Mouse (Mus musculus) heart, adult 2 months (tissue): ENCODE measurements around the gene Cdr2. TPM values are rescaled to one million over a fixed set of nuclear protein-coding genes. Genes with fewer than 3 reads are reported as not detected.
"Not testable (repeated sequence)": the region's sequence is repeated elsewhere in the genome, so short reads cannot be mapped to it uniquely, and the experiment has no call there.

Source experiments
- DNase-seq, 2 experiments: peaks; one replicate each; pipeline ENCODE4 v3.0.0; 2021
- H3K27ac ChIP-seq: fragments of 200-600 bp; 2 replicates; pipeline ENCODE4 v1.8.1; 2022
- H3K27me3 ChIP-seq: fragments of 200-500 bp; 2 replicates; pipeline ENCODE4 v1.6.1; 2012; ENCODE audit warnings: mild to moderate bottlenecking, low read length, inconsistent platforms, mixed read lengths; ENCODE audit not compliant: control insufficient read depth, insufficient read depth
- H3K36me3 ChIP-seq: fragments of 200-500 bp; 2 replicates; pipeline ENCODE4 v1.6.1; 2012; ENCODE audit warnings: low read length, inconsistent platforms; ENCODE audit not compliant: control insufficient read depth, insufficient read depth
- H3K4me1 ChIP-seq: fragments of 200-500 bp; 2 replicates; pipeline ENCODE4 v1.6.1; 2011; ENCODE audit warnings: low read length; ENCODE audit not compliant: control insufficient read depth, insufficient read depth
- H3K4me3 ChIP-seq: fragments of 200-600 bp; 2 replicates; pipeline ENCODE4 v1.8.1; 2022
- H3K79me2 ChIP-seq: fragments of 200-500 bp; replicated peaks from 2 replicates; pipeline ENCODE4 v1.6.1; 2012; ENCODE audit warnings: mild to moderate bottlenecking, inconsistent platforms, low read length, moderate library complexity, mixed read lengths; ENCODE audit not compliant: control insufficient read depth, insufficient read depth
- H3K9ac ChIP-seq: fragments of 200-500 bp; 2 replicates; pipeline ENCODE4 v1.6.1; 2012; ENCODE audit warnings: low read depth, mild to moderate bottlenecking, control low read depth, inconsistent platforms, low read length, mixed read lengths
- CTCF ChIP-seq: fragments of 200-600 bp; IDR thresholded peaks from 2 replicates; pipeline ENCODE4 v1.8.1; 2022; ENCODE audit warnings: antibody characterized with exemption, mild to moderate bottlenecking, moderate library complexity
- EP300 ChIP-seq: fragments of 200-500 bp; IDR thresholded peaks from 2 replicates; pipeline ENCODE4 v1.6.1; 2011; ENCODE audit warnings: low read depth, low read length, control low read depth; ENCODE audit not compliant: insufficient read depth
- POLR2A ChIP-seq: fragments of 200-500 bp; IDR thresholded peaks from 2 replicates; pipeline ENCODE4 v1.6.1; 2011; ENCODE audit warnings: mild to moderate bottlenecking, low read depth, low read length, control low read depth; ENCODE audit not compliant: insufficient read depth
- WGBS: fragments of 180-500 bp; shearing (Covaris S2); methylation state at CpG from one replicate; pipeline ENCODE4 v1.1.7; 2018; 5-methylcytosine and 5-hydroxymethylcytosine counted together
- intact Hi-C: fragments of 180-260 bp; cut with DNase I; formaldehyde crosslinking; loops from one replicate; pipeline ENCODE4 v1.15.1; 2025
- polyA plus RNA-seq: library from polyadenylated mRNA; depleted of rRNA; stranded (reverse); fragments of >200 nt; gene quantifications from 2 replicates; pipeline ENCODE4 v1.2.3, GENCODE M21; 2012
- total RNA-seq, 2 experiments: library from RNA; stranded (reverse); gene quantifications; 2 replicates each; pipeline ENCODE4 v1.2.3; 2021

The Cdr2 gene
- total and polyA plus RNA-seq, 3 experiments: 8.8 to 34.9 (median 11.0) TPM

GRCm38 (mm10) chr7:120980041-120980440, 2.1 kb downstream of the Cdr2 start:
- Histone ChIP-seq H3K4me3 (no peak overlapping the region), H3K27ac (no peak overlapping the region)
- TF ChIP-seq POLR2A: no peak

GRCm38 (mm10) chr7:120977063-120977462, 5.0 kb downstream of the Cdr2 start:
- Histone ChIP-seq H3K27ac (peak overlapping the region; percentile 52), H3K27me3 (no peaks in the 10 kb centered on the region), H3K4me3 (no peak overlapping the region), H3K36me3 (peaks cover 4% of the 10 kb centered on the region), H3K4me1 (peaks cover 4% of the 10 kb centered on the region), H3K9ac (no peak overlapping the region), H3K79me2 (peaks cover 7% of the 10 kb centered on the region)
- 24% methylated on average over 7 of the region's 7 CpGs for WGBS
- DNase-seq: peak; percentile 46 to 52
- intact Hi-C loops: no loop called here
- TF ChIP-seq POLR2A (no peak), EP300 (no peak), CTCF (no peak)

More at GRCm38 (mm10) chr7:120980041-120980440, 2.1 kb downstream of the Cdr2 start:
- Histone ChIP-seq H3K36me3 (peaks cover 2% of the 10 kb centered on the region), H3K79me2 (peaks cover 6% of the 10 kb centered on the region), H3K9ac (no peak overlapping the region), H3K4me1 (peaks cover 5% of the 10 kb centered on the region), H3K27me3 (no peaks in the 10 kb centered on the region)
- intact Hi-C loops: loop anchor here (5.0 kb wide), 2 partner anchors 92 to 143 kb away; partner anchors contain the start of gene Igsf6
- no peak for DNase-seq
- 71% methylated on average over 4 of the region's 4 CpGs for WGBS

- WGBS: 55% methylated on average over 3 of the region's 3 CpGs
- Histone ChIP-seq H3K36me3 (peaks cover 4% of the 10 kb centered on the region), H3K79me2 (peaks cover 5% of the 10 kb centered on the region; the same call in 1 of the 2 replicates), H3K9ac (no peak overlapping the region), H3K4me3 (no peak overlapping the region), H3K27ac (no peak overlapping the region), H3K27me3 (no peaks in the 10 kb centered on the region), H3K4me1 (peaks cover 6% of the 10 kb centered on the region)
- TF ChIP-seq EP300: no peak
- no peak for TF ChIP-seq CTCF
- no peak for TF ChIP-seq POLR2A
- intact Hi-C loops: no loop called here
- DNase-seq: no peak
Observed at GRCm38 (mm10) chr7:120974001-120974400, 8.1 kb downstream of the Cdr2 start.

GRCm38 (mm10) chr7:120972471-120972870, 9.6 kb downstream of the Cdr2 start:
- H3K27ac ChIP-seq, H3K36me3 ChIP-seq, H3K27me3 ChIP-seq, H3K4me3 ChIP-seq, H3K9ac ChIP-seq, H3K79me2 ChIP-seq, H3K4me1 ChIP-seq, intact Hi-C loops, DNase-seq: not testable (repeated sequence)
- WGBS: 61% methylated on average over 2 of the region's 2 CpGs

GRCm38 (mm10) chr7:120970112-120970511, 12.0 kb downstream of the Cdr2 start:
- peaks cover 2% of the 10 kb centered on the region; the same call in 1 of the 2 replicates for H3K79me2 ChIP-seq
- H3K4me3 ChIP-seq: no peak overlapping the region
- 32% methylated on average over 5 of the region's 5 CpGs for WGBS
- H3K27me3 ChIP-seq: no peaks in the 10 kb centered on the region
- intact Hi-C loops: no loop called here
- DNase-seq: no peak
- TF ChIP-seq CTCF (no peak), EP300 (no peak), POLR2A (no peak)
- H3K4me1 ChIP-seq: peaks cover 3% of the 10 kb centered on the region
- H3K9ac ChIP-seq: no peak overlapping the region
- H3K36me3 ChIP-seq: peaks cover 2% of the 10 kb centered on the region
- H3K27ac ChIP-seq: no peak overlapping the region

- Histone ChIP-seq H3K9ac (no peak overlapping the region), H3K27me3 (no peaks in the 10 kb centered on the region), H3K4me3 (no peak overlapping the region), H3K27ac (no peak overlapping the region), H3K4me1 (peaks cover 3% of the 10 kb centered on the region), H3K79me2 (no peaks in the 10 kb centered on the region), H3K36me3 (no peaks in the 10 kb centered on the region; the same call in none of the 2 replicates)
- intact Hi-C loops: no loop called here
- no peak for DNase-seq
- WGBS: 77% methylated on average over 7 of the region's 7 CpGs
- no peak for TF ChIP-seq EP300
- no peak for TF ChIP-seq POLR2A
- TF ChIP-seq CTCF: no peak
Observed at GRCm38 (mm10) chr7:120969221-120969620, 12.9 kb downstream of the Cdr2 start.
